Mouse (Mus musculus): Measurements from ENCODE around the gene H2-Ke6. TPM values are rescaled to one million over a fixed set of nuclear protein-coding genes. Genes with fewer than 3 reads are reported as not detected.

H2-Ke6 gene
- polyA plus RNA-seq, 1 experiment from 2014 or later: 35.5 TPM

DNA sequence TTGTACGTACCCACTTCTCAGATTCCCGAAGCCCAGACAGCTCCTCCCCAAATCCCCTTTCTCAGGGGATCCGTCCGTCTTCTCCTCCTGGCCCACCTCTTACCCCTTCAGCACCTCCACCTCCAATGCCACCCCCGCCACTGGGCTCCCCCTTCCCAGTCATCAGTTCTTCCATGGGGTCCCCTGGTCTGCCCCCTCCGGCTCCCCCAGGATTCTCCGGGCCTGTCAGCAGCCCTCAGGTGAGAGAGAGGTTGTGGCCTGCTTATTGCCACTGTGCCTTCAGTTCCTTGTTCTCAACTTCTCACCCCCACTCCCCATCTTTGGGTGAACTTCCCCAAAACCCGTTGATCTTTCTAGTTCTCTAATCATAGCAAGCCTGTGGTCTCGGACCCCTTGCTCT, 4.9 kb upstream of the H2-Ke6 start:
- H3K9ac ChIP-seq (ENCODE audit: low read depth, low read length): peak overlapping the region; percentile 98
- peak overlapping the region; percentile 99 for H3K4me2 ChIP-seq
- H3K4me1 ChIP-seq (ENCODE audit: control insufficient read depth, insufficient read depth, low read length): peaks cover 34% of the 10 kb centered on the region
- H3K27ac ChIP-seq (ENCODE audit: low read depth, low read length): peak overlapping the region; percentile 29; the same call in 1 of the 2 replicates
- no peaks in the 10 kb centered on the region for H3K9me3 ChIP-seq (replicated peaks; ENCODE audit: control insufficient read depth, low read length)
- H3K4me3 ChIP-seq (ENCODE audit: low read depth, low read length): peak overlapping the region; percentile 91
- WGBS (ENCODE audit: insufficient replicate concordance): 47% methylated on average over 9 of the region's 9 CpGs
- H3K36me3 ChIP-seq (ENCODE audit: control insufficient read depth, insufficient read depth, low read length): peaks cover 23% of the 10 kb centered on the region
- no peak for ATAC-seq (replicated peaks; ENCODE audit: insufficient number of reproducible peaks, low FRiP score, low TSS enrichment)
- H3K27me3 ChIP-seq (ENCODE audit: control insufficient read depth, insufficient read depth, low read length): peaks cover 5% of the 10 kb centered on the region

DNA sequence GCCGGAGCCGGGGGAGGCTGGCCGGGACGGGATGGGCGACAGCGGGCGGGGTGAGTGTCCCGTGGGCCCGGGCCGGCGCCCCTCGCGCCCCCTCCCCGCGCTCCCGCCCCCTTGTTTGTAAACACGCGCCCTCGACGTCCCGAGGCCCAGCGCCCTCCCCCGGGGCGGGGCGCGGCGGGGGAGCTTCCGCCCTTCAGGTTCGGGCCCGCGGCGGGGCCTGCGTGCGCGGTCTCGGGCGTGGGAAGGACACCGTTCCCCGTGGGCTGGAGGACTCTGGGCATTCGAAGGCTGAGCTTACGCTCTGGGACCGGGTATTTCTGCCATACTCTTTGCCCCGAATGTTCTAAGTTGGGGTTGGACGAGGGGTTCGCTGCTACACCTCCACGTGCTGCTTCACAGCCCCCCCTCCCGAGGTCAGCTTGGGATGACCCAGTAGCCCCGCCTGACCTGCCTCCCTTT, 4.3 kb upstream of the H2-Ke6 start:
- Histone ChIP-seq H3K27me3 (ENCODE audit: control insufficient read depth, insufficient read depth, low read length) (no peaks in the 10 kb centered on the region), H3K4me1 (ENCODE audit: control insufficient read depth, insufficient read depth, low read length) (peaks cover 36% of the 10 kb centered on the region), H3K27ac (ENCODE audit: low read depth, low read length) (peak overlapping the region; percentile 95), H3K4me2 (peak overlapping the region; percentile 99), H3K9me3 (replicated peaks; ENCODE audit: control insufficient read depth, low read length) (no peaks in the 10 kb centered on the region), H3K4me3 (ENCODE audit: low read depth, low read length) (peak overlapping the region; percentile 91), H3K9ac (ENCODE audit: low read depth, low read length) (peak overlapping the region; percentile 98), H3K36me3 (ENCODE audit: control insufficient read depth, insufficient read depth, low read length) (peaks cover 20% of the 10 kb centered on the region)
- ATAC-seq (replicated peaks; ENCODE audit: insufficient number of reproducible peaks, low FRiP score, low TSS enrichment): peak; percentile 14; the same call in 1 of the 2 replicates
- WGBS (ENCODE audit: insufficient replicate concordance): under 1% methylated on average over 47 of the region's 48 CpGs

- ATAC-seq (replicated peaks; ENCODE audit: insufficient number of reproducible peaks, low FRiP score, low TSS enrichment): peak; percentile 74
- Histone ChIP-seq H3K36me3 (ENCODE audit: control insufficient read depth, insufficient read depth, low read length) (peaks cover 20% of the 10 kb centered on the region), H3K9me3 (replicated peaks; ENCODE audit: control insufficient read depth, low read length) (no peaks in the 10 kb centered on the region), H3K4me1 (ENCODE audit: control insufficient read depth, insufficient read depth, low read length) (peaks cover 42% of the 10 kb centered on the region), H3K27me3 (ENCODE audit: control insufficient read depth, insufficient read depth, low read length) (no peaks in the 10 kb centered on the region), H3K9ac (ENCODE audit: low read depth, low read length) (peak within 1 kb of the TSS; percentile 98), H3K4me2 (peak within 1 kb of the TSS; percentile 99), H3K27ac (ENCODE audit: low read depth, low read length) (peak within 1 kb of the TSS; percentile 95), H3K4me3 (ENCODE audit: low read depth, low read length) (peak within 1 kb of the TSS; percentile 91)
- WGBS (ENCODE audit: insufficient replicate concordance): under 1% methylated on average over 88 of the region's 88 CpGs
Observed at GRCm38 (mm10) chr17:34031465-34032173, 3.8 kb upstream of the H2-Ke6 start, which contains the start of the genes Slc39a7 and Rxrb. Slc39a7 (minus strand) TSS chr17:34031682. Rxrb (plus strand) TSS chr17:34031812.

GRCm38 (mm10) chr17:34030861-34031326, 3.0 kb upstream of the H2-Ke6 start:
- H3K4me1 ChIP-seq (ENCODE audit: control insufficient read depth, insufficient read depth, low read length): peaks cover 48% of the 10 kb centered on the region
- peak overlapping the region; percentile 91 for H3K4me3 ChIP-seq (ENCODE audit: low read depth, low read length)
- 0 out of 2 replicates have a peak, but pooled peaks have one; percentile 0 for ATAC-seq (replicated peaks; ENCODE audit: insufficient number of reproducible peaks, low FRiP score, low TSS enrichment)
- peak overlapping the region; percentile 98 for H3K9ac ChIP-seq (ENCODE audit: low read depth, low read length)
- peaks cover 16% of the 10 kb centered on the region for H3K36me3 ChIP-seq (ENCODE audit: control insufficient read depth, insufficient read depth, low read length)
- 1% methylated on average over 20 of the region's 20 CpGs for WGBS (ENCODE audit: insufficient replicate concordance)
- H3K27ac ChIP-seq (ENCODE audit: low read depth, low read length): peak overlapping the region; percentile 95
- no peaks in the 10 kb centered on the region for H3K27me3 ChIP-seq (ENCODE audit: control insufficient read depth, insufficient read depth, low read length)
- H3K4me2 ChIP-seq: peak overlapping the region; percentile 99
- H3K9me3 ChIP-seq (replicated peaks; ENCODE audit: control insufficient read depth, low read length): no peaks in the 10 kb centered on the region

DNA sequence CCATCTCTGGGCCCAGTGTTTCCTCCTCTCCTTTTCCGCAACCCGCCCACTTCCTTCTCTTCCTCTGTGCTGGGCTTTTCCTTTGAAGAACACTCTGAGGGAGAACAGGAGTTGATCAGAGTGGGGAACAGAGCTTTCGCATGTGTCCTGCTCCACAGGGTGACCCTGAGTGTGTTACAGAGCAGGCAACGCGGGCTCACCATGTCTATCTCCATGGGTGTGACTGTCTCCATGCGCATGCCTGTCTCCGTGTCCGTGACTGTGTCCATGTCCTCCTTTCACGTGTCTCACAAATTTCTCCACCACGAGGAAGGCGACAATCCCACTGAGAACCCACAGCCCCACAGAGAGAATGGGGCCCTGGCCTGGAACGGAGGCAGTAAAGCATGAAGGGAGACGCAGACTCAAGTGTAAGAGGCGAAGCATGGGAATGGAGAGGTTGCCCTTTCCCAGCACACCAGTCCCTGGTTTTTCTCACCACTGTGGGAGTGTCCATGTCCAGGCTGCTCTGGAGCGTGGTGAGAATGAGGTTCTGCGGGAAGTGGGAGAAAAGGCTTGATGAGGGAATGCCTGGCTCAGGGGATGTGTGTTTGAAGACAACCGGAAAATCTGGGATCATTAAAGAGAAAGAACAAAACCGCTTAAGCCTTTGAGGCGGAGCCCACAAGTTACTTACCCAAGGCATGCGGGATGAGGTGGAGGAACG, 2.2 kb upstream of the H2-Ke6 start:
- 83% methylated on average over 21 of the region's 21 CpGs for WGBS (ENCODE audit: insufficient replicate concordance)
- no peaks in the 10 kb centered on the region for H3K27me3 ChIP-seq (ENCODE audit: control insufficient read depth, insufficient read depth, low read length)
- H3K4me2 ChIP-seq: peak overlapping the region; percentile 99
- H3K9me3 ChIP-seq (replicated peaks; ENCODE audit: control insufficient read depth, low read length): no peaks in the 10 kb centered on the region
- H3K9ac ChIP-seq (ENCODE audit: low read depth, low read length): peak overlapping the region; percentile 98
- peak overlapping the region; percentile 91 for H3K4me3 ChIP-seq (ENCODE audit: low read depth, low read length)
- ATAC-seq (replicated peaks; ENCODE audit: insufficient number of reproducible peaks, low FRiP score, low TSS enrichment): no peak
- H3K4me1 ChIP-seq (ENCODE audit: control insufficient read depth, insufficient read depth, low read length): peaks cover 56% of the 10 kb centered on the region
- H3K36me3 ChIP-seq (ENCODE audit: control insufficient read depth, insufficient read depth, low read length): peaks cover 15% of the 10 kb centered on the region
- H3K27ac ChIP-seq (ENCODE audit: low read depth, low read length): 0 out of 2 replicates have a peak overlapping the region, but pooled peaks have one; percentile 95

- 88% methylated on average over 18 of the region's 18 CpGs for WGBS (ENCODE audit: insufficient replicate concordance)
- no peaks in the 10 kb centered on the region for H3K9me3 ChIP-seq (replicated peaks; ENCODE audit: control insufficient read depth, low read length)
- peaks cover 56% of the 10 kb centered on the region for H3K4me1 ChIP-seq (ENCODE audit: control insufficient read depth, insufficient read depth, low read length)
- no peaks in the 10 kb centered on the region for H3K27me3 ChIP-seq (ENCODE audit: control insufficient read depth, insufficient read depth, low read length)
- H3K4me2 ChIP-seq: peak overlapping the region; percentile 99
- H3K9ac ChIP-seq (ENCODE audit: low read depth, low read length): no peak overlapping the region
- no peak overlapping the region for H3K27ac ChIP-seq (ENCODE audit: low read depth, low read length)
- no peak for ATAC-seq (replicated peaks; ENCODE audit: insufficient number of reproducible peaks, low FRiP score, low TSS enrichment)
- peaks cover 15% of the 10 kb centered on the region for H3K36me3 ChIP-seq (ENCODE audit: control insufficient read depth, insufficient read depth, low read length)
- H3K4me3 ChIP-seq (ENCODE audit: low read depth, low read length): peak overlapping the region; percentile 91
Observed at GRCm38 (mm10) chr17:34029150-34029889, 1.5 kb upstream of the H2-Ke6 start.

GRCm38 (mm10) chr17:34028501-34029149, 765 bp upstream of the H2-Ke6 start:
- Histone ChIP-seq H3K9me3 (replicated peaks; ENCODE audit: control insufficient read depth, low read length) (no peaks in the 10 kb centered on the region), H3K27ac (ENCODE audit: low read depth, low read length) (peak overlapping the region; percentile 22; the same call in 1 of the 2 replicates), H3K4me1 (ENCODE audit: control insufficient read depth, insufficient read depth, low read length) (peaks cover 57% of the 10 kb centered on the region), H3K4me3 (ENCODE audit: low read depth, low read length) (0 out of 2 replicates have a peak overlapping the region, but pooled peaks have one; percentile 4), H3K27me3 (ENCODE audit: control insufficient read depth, insufficient read depth, low read length) (no peaks in the 10 kb centered on the region), H3K9ac (ENCODE audit: low read depth, low read length) (no peak overlapping the region), H3K4me2 (peak overlapping the region; percentile 97; the same call in 1 of the 2 replicates), H3K36me3 (ENCODE audit: control insufficient read depth, insufficient read depth, low read length) (peaks cover 15% of the 10 kb centered on the region)
- WGBS (ENCODE audit: insufficient replicate concordance): 70% methylated on average over 17 of the region's 17 CpGs
- ATAC-seq (replicated peaks; ENCODE audit: insufficient number of reproducible peaks, low FRiP score, low TSS enrichment): no peak

Measured in heart, embryonic 11.5 days (tissue).